Mouse (Mus musculus) lung, embryonic 16.5 days (tissue): ENCODE results near the gene Slc25a44. TPM values are rescaled to one million over a fixed set of nuclear protein-coding genes. Genes with fewer than 3 reads are reported as not detected.
A peak's percentile ranks its signal among the peaks of the same experiment; 100 is the strongest.

ENCODE experiments used
- ATAC-seq: fragments of 200-750 bp; cut with Nextera tagmentation; 2 replicates; pipeline ENCODE4 v1.8.0; 2017; ENCODE audit warnings: low read depth, mild to moderate bottlenecking, moderate library complexity
- H3K27ac ChIP-seq: fragments of 300-500 bp; sonication (generic); 2 replicates; pipeline ENCODE4 v1.5.1; 2014; ENCODE audit warnings: mild to moderate bottlenecking, control low read depth, low read length
- H3K27me3 ChIP-seq: fragments of 300-500 bp; sonication (generic); 2 replicates; pipeline ENCODE4 v1.6.1; 2014; ENCODE audit warnings: low read depth, low read length, mixed read lengths; ENCODE audit not compliant: control insufficient read depth, insufficient read depth
- H3K36me3 ChIP-seq: fragments of 300-500 bp; sonication (generic); 2 replicates; pipeline ENCODE4 v1.6.1; 2014; ENCODE audit warnings: low read length; ENCODE audit not compliant: control insufficient read depth, insufficient read depth
- H3K4me1 ChIP-seq: fragments of 300-500 bp; sonication (generic); replicated peaks from 2 replicates; pipeline ENCODE4 v1.6.1; 2014; ENCODE audit warnings: low read length, mixed read lengths; ENCODE audit not compliant: control insufficient read depth, insufficient read depth
- H3K4me2 ChIP-seq: fragments of 300-500 bp; sonication (generic); 2 replicates; pipeline ENCODE4 v1.6.1; 2014; ENCODE audit warnings: low read depth, low read length, control low read depth
- H3K4me3 ChIP-seq: fragments of 300-500 bp; sonication (generic); 2 replicates; pipeline ENCODE4 v1.5.1; 2014; ENCODE audit warnings: mild to moderate bottlenecking, low read length, control low read depth
- H3K9ac ChIP-seq: fragments of 300-500 bp; sonication (generic); 2 replicates; pipeline ENCODE4 v1.6.1; 2014; ENCODE audit warnings: low read length, control low read depth
- H3K9me3 ChIP-seq: fragments of 300-500 bp; sonication (generic); 2 replicates; pipeline ENCODE4 v1.6.1; 2016; ENCODE audit warnings: low read length; ENCODE audit not compliant: control insufficient read depth
- WGBS: fragments of 180-500 bp; shearing (Covaris S2); extraction: QIAGEN DNeasy Blood & Tissue Kit; methylation state at CpG from one replicate; pipeline ENCODE4 v1.1.7; 2014; 5-methylcytosine and 5-hydroxymethylcytosine counted together
- polyA plus RNA-seq: library from polyadenylated mRNA; unstranded; fragments of >200 nt; fragmentation: Nextera tagmentation; extraction: Ambion mirVana; gene quantifications from 2 replicates; pipeline ENCODE4 v1.2.1, GENCODE M21; 2015

Gene Slc25a44
- polyA plus RNA-seq, 1 experiment from 2014 or later = 16.0 TPM

DNA sequence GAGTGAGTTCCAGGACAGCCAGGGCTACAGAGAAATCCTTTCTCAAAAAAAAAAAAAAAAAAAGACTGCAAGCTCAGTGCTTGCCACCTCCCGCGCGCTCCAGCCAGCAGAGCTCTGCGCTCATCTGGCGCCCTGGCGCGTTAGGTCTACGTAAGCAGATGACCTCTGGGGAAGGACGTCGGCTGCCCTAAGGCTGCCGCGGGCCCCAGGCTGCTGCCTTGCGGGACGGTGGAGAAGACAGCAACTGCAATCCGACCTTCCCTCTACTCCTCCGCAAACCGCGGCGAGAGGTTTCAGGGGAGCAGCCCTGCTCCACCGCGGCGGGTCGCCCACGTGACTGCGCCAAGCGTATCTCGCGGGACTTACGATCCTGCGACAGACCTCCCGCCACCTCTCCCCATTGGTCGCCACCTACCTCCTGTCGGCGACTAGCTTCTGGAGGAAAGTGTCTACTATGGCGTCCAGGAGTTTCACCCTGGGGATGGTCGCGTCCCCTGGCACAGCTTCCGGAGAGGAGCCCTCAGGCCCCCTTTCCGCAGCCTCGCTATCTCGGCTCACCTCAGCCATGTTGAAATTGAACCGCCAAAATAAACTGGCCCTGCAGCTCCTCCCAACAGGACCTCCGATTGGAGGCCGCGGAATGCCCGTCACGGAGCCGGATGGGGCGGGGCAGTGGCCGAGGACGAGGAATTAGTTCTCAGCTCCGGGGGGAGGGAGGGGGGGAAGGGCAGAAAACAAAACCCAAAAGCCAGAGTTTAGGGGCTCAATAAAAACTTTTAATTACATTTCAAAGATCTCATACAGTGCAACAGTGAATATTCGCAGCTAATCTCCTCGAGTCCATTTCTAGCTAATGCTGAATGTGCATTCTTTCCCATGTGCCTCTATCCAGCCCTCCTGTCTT is 14.9 kb downstream of the Slc25a44 start, which contains the start of gene Pmf1:
Gene Pmf1, minus strand, starts transcription at position 591 of the 904 bp plus-strand sequence.
- peak within 1 kb of the TSS; percentile 96 for H3K27ac ChIP-seq
- no peaks in the 10 kb centered on the region for H3K27me3 ChIP-seq
- peak; percentile 95 for ATAC-seq
- H3K9me3 ChIP-seq = no peaks in the 10 kb centered on the region
- peaks cover 5% of the 10 kb centered on the region; the same call in 1 of the 2 replicates for H3K36me3 ChIP-seq
- H3K9ac ChIP-seq = peak within 1 kb of the TSS; percentile 97
- 0% methylated on average over 54 of the region's 54 CpGs for WGBS
- peak within 1 kb of the TSS; percentile 79 for H3K4me3 ChIP-seq
- peak within 1 kb of the TSS; percentile 65 for H3K4me2 ChIP-seq
- peaks cover 17% of the 10 kb centered on the region for H3K4me1 ChIP-seq

GRCm38 (mm10) chr3:88408953-88409352 is 16.0 kb downstream of the Slc25a44 start:
- Histone ChIP-seq H3K9me3 (no peaks in the 10 kb centered on the region), H3K36me3 (peaks cover 3% of the 10 kb centered on the region; the same call in 1 of the 2 replicates), H3K27ac (no peak overlapping the region), H3K4me2 (peak overlapping the region; percentile 65), H3K27me3 (no peaks in the 10 kb centered on the region), H3K9ac (peak overlapping the region; percentile 97), H3K4me3 (peak overlapping the region; percentile 79), H3K4me1 (peaks cover 17% of the 10 kb centered on the region)
- WGBS = 49% methylated on average over 5 of the region's 5 CpGs
- no peak for ATAC-seq

DNA sequence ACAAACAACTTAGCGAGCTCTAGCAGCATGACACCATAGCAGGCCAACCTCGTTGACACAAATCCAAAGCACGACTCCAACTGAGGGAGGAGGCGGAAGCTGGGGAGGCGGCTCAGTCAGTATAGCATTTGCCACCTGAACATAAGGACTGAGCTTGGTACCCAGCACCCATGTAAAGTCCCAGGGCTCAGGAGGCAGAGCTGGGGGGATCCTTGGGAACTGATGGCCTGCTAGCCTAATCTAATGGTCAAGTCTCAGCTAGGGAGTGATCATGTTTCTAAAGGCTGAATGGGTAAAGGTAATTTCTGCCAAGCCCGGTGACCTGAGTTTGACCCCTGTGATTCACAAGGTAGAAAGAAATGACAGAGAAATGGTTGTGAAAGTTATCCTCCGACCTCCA is 17.4 kb downstream of the Slc25a44 start:
- Histone ChIP-seq H3K27me3 (no peaks in the 10 kb centered on the region), H3K4me2 (no peak overlapping the region), H3K36me3 (peaks cover 3% of the 10 kb centered on the region; the same call in 1 of the 2 replicates), H3K9me3 (no peaks in the 10 kb centered on the region), H3K4me3 (no peak overlapping the region), H3K9ac (no peak overlapping the region), H3K27ac (no peak overlapping the region), H3K4me1 (peaks cover 17% of the 10 kb centered on the region)
- no peak for ATAC-seq
- 51% methylated on average over 7 of the region's 7 CpGs for WGBS

- Histone ChIP-seq H3K27ac (no peak overlapping the region), H3K4me3 (no peak overlapping the region), H3K9ac (no peak overlapping the region), H3K27me3 (no peaks in the 10 kb centered on the region), H3K4me1 (peaks cover 17% of the 10 kb centered on the region), H3K36me3 (peaks cover 2% of the 10 kb centered on the region; the same call in 1 of the 2 replicates), H3K4me2 (no peak overlapping the region), H3K9me3 (no peaks in the 10 kb centered on the region)
- ATAC-seq = 0 out of 2 replicates have a peak, but pooled peaks have one; percentile 7
- 0% methylated on average over 2 of the region's 2 CpGs for WGBS
Measured at GRCm38 (mm10) chr3:88407090-88407489, 17.8 kb downstream of the Slc25a44 start.

DNA sequence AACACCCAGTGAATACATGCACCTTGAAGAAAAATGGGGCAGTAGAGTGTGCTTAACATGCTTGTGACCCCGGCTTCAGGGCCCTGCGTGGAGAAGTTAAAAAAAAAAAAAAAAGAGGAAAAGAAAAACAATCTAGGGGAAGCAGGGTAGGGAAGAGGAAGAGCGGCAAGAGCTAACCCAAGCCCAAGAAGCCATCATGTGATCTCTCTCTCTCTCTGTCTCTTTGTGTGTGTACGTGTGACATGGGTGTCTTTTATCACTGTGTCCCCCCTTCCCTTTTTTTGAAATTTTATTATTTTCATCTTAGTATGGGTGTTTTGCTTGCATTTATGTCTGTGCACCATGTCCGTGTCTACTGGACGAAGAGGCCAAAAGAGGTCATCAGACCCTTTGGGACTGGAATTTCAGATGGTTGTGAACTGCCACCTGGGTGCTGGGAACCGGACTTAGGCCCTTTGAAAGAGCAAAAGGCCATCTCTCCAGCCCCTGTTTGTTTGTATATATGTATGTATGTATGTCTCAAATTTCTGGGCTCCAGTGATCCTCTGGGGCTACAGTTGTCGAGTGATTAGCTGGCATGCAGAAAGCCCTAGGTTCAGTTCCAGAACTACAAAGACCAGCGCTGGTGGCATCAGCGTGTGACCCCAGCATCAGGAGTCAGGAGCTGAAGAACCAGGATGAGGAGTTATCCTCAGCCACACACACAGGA is 21.3 kb downstream of the Slc25a44 start:
- H3K4me2 ChIP-seq = no peak overlapping the region
- no peak overlapping the region for H3K9ac ChIP-seq
- H3K27me3 ChIP-seq = no peaks in the 10 kb centered on the region
- H3K36me3 ChIP-seq = peaks cover 4% of the 10 kb centered on the region
- H3K27ac ChIP-seq = no peak overlapping the region
- no peak for ATAC-seq
- H3K4me1 ChIP-seq = peaks cover 6% of the 10 kb centered on the region
- H3K9me3 ChIP-seq = no peaks in the 10 kb centered on the region
- no peak overlapping the region for H3K4me3 ChIP-seq
- WGBS = 87% methylated on average over 10 of the region's 10 CpGs

DNA sequence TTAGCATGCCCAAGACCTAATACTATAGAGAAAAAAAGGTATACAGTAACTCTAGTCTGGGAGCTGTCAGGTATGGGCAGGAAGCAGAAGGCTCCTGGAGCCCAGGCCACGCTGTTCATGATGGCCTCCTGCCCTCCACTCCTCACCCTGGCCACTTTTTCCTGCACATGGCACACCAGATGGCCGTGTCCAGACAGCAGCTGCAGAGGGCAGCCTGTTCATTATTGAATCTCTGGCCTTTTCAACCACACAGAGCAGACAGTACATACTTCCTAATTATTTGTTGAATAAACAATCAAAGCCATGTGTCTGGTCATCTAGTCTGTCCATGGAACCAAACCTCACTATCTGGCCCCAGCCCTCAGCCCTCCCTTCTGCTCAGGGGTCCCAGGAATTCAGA is 26.3 kb downstream of the Slc25a44 start:
- no peak for ATAC-seq
- no peak overlapping the region for H3K9ac ChIP-seq
- H3K36me3 ChIP-seq = peaks cover 12% of the 10 kb centered on the region
- H3K4me1 ChIP-seq = no peaks in the 10 kb centered on the region
- no peaks in the 10 kb centered on the region for H3K9me3 ChIP-seq
- no peak overlapping the region for H3K27ac ChIP-seq
- H3K27me3 ChIP-seq = no peaks in the 10 kb centered on the region
- WGBS = 81% methylated on average over 2 of the region's 2 CpGs
- no peak overlapping the region for H3K4me3 ChIP-seq
- no peak overlapping the region for H3K4me2 ChIP-seq

- Histone ChIP-seq H3K4me1 (no peaks in the 10 kb centered on the region), H3K9ac (no peak overlapping the region), H3K36me3 (peaks cover 9% of the 10 kb centered on the region; the same call in 1 of the 2 replicates), H3K9me3 (no peaks in the 10 kb centered on the region), H3K4me2 (no peak overlapping the region), H3K4me3 (no peak overlapping the region), H3K27ac (no peak overlapping the region), H3K27me3 (no peaks in the 10 kb centered on the region)
- WGBS = 80% methylated on average over 8 of the region's 8 CpGs
- ATAC-seq = no peak
Measured at GRCm38 (mm10) chr3:88395742-88396141, 29.2 kb downstream of the Slc25a44 start.

- Histone ChIP-seq H3K36me3 (peaks cover 9% of the 10 kb centered on the region; the same call in 1 of the 2 replicates), H3K4me2 (no peak overlapping the region), H3K9ac (no peak overlapping the region), H3K27me3 (no peaks in the 10 kb centered on the region), H3K4me1 (no peaks in the 10 kb centered on the region), H3K9me3 (no peaks in the 10 kb centered on the region), H3K27ac (no peak overlapping the region), H3K4me3 (no peak overlapping the region)
- ATAC-seq = no peak
- WGBS = 95% methylated on average over 6 of the region's 6 CpGs
Measured at GRCm38 (mm10) chr3:88395288-88395687, 29.7 kb downstream of the Slc25a44 start.

DNA sequence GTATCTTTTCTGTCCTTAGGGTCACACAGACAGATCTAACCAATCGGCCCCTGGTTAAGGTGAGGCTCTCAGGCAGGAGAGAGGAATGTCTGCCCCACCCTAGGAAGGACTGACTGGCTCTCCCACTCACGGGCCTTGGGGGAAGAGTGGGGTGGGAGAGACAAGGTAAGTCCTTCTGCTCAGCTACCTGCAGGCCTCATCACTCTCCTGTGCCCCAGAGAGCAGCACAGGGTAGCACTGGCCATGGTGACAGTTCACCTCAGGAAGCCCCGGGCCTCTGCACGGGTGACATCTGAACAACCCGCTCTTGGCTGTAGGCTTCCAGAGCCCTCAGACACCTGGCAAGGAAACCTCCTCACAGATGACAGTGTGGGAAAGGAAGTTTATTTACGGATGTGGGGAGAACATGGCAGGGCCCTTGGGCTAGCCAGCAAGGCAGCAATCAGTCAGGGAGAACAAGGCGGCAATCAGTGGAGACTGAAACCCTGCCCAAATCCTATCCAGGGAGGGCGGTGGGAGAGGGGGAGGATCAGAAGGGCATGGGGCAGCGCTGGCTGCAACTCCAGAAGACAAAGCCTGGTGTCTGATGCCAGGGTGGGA is 31.1 kb downstream of the Slc25a44 start:
- WGBS = 76% methylated on average over 9 of the region's 9 CpGs
- Histone ChIP-seq H3K9ac (no peak overlapping the region), H3K4me1 (no peaks in the 10 kb centered on the region), H3K4me3 (no peak overlapping the region), H3K27ac (no peak overlapping the region), H3K27me3 (no peaks in the 10 kb centered on the region), H3K9me3 (no peaks in the 10 kb centered on the region), H3K4me2 (no peak overlapping the region), H3K36me3 (peaks cover 12% of the 10 kb centered on the region; the same call in 1 of the 2 replicates)
- no peak for ATAC-seq
